17 mouse cellular contexts compared by ENCODE assay signal in the genomic region with DNA sequence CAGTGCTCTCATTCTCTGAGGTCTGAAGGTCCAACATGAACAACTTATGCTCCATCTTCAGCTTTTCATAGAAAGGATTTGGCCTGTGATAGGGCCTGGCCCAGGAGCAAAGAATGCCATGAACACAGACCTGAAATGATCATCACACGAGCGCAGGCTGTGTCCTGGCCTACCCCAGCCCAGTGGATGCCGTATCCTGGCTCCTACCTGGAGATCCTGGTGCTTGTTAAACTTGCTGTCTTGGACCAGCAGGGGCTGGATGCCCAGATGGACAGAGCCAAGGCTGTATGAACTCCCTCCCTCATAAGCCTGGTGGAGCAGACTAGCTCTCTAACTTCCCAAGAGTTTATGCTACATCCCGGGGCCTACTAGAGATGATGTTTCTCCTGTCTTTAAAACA.
"Had no signal": no experiment of that assay in that cellular context is flagged by ENCODE, and none has a peak within 500 bp of the region (broad histone marks: within the 10 kb centered on the region; RNA-seq: fewer than 3 reads in every experiment).

No protein-coding gene starts in this region.

- H3K27me3 ChIP-seq: neural tube, embryonic 12.5 days; neural tube, embryonic 13.5 days; neural tube, embryonic 15.5 days; stomach, embryonic 15.5 days had no signal

- DNase-seq: retina, postnatal 1 day; right cerebral cortex, adult 18-20 months; right cerebral cortex, postnatal 14 days; right cerebral cortex, postnatal 25 days; right cerebral cortex, postnatal 4 days; spleen, adult 18-20 months; thymus, adult 18-20 months; thymus, adult 2 months; thymus, postnatal 14 days; thymus, postnatal 25 days; thymus, postnatal 36 days; thymus, postnatal 4 days had no signal

- H3K9me3 ChIP-seq: neural tube, embryonic 12.5 days; neural tube, embryonic 13.5 days; neural tube, embryonic 15.5 days; stomach, embryonic 15.5 days had no signal

- H3K27ac ChIP-seq: neural tube, embryonic 12.5 days; neural tube, embryonic 13.5 days; neural tube, embryonic 15.5 days; stomach, embryonic 15.5 days; stomach, postnatal 0 days had no signal

- H3K4me2 ChIP-seq: neural tube, embryonic 12.5 days; neural tube, embryonic 13.5 days; neural tube, embryonic 15.5 days; stomach, embryonic 15.5 days had no signal

- H3K9ac ChIP-seq: neural tube, embryonic 12.5 days; neural tube, embryonic 13.5 days; neural tube, embryonic 15.5 days; stomach, embryonic 15.5 days had no signal

- H3K4me3 ChIP-seq: neural tube, embryonic 12.5 days; neural tube, embryonic 13.5 days; neural tube, embryonic 15.5 days; stomach, embryonic 15.5 days had no signal

- H3K4me1 ChIP-seq: neural tube, embryonic 12.5 days; neural tube, embryonic 13.5 days; neural tube, embryonic 15.5 days; stomach, embryonic 15.5 days had no signal

- H3K36me3 ChIP-seq: neural tube, embryonic 12.5 days; neural tube, embryonic 13.5 days; neural tube, embryonic 15.5 days; stomach, embryonic 15.5 days had no signal
